Mouse (Mus musculus): ENCODE data around the gene Pcbp3. TPM values are rescaled to one million over a fixed set of nuclear protein-coding genes. Genes with fewer than 3 reads are reported as not detected.
"Not testable (repeated sequence)": the region's sequence is repeated elsewhere in the genome, so short reads cannot be mapped to it uniquely, and the experiment has no call there.

Pcbp3 gene
- polyA plus RNA-seq (2015; fragmentation: Nextera tagmentation; extraction: Ambion mirVana) = 10.3 and 10.5 TPM in 2 replicates

DNA sequence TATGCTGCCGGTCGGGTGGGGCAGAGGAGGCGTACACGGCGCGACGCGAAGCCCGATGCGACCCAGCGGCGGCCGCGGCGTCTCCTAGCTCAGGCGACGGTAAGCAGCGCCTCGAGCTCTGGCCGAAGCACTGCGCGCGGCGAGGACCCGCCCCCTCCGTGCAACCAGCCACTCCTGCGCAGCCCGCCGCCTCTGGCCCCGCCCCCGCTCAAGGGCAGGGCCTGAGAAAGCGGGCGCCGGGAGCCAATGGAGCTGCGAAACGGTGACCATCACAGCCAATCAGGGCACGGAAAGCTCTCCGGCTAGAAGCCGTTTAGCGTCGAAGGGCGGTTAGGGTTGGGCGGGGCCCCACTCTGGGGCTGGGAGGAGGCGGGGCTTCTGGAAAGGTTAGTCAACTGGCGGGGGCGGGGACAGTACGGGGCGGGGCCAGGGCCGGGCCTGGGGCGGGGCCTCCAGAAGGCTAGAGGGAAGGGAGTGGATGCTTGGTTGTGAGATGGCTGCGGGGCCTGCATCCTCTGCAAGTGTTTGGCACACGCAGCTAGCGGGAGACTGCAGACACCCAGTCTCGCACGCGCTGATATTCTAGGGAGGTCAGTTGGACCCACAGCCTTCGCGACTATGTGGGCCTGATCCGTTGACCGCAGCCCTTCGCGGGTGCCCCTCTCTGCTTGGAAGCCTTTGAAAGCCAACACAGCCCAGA lies at the start of gene Pcbp3:
Pcbp3 (minus strand) TSS at position 98 of the 700 bp plus-strand sequence.
- peak; percentile 95 for DNase-seq (ENCODE audit: low spot score)

DNA sequence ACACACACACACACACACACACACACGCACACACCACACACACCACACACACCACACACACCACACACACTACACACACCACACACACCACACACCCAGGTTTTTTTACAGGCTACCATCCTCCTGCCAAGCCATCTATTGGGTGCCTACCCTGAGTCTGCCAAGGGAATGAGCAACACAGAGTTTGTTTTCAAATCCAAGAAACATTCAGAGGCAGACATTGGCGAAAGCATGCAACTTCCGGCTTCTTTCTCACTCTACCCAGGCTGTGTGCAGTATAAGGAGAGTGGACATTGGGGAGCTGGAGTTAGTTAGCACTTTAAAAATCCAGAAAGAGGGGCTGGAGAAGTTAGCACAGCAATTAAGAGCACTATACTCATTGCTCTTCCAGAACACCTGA lies 47.0 kb upstream of the Pcbp3 start:
- no peak for DNase-seq (ENCODE audit: low spot score)

DNA sequence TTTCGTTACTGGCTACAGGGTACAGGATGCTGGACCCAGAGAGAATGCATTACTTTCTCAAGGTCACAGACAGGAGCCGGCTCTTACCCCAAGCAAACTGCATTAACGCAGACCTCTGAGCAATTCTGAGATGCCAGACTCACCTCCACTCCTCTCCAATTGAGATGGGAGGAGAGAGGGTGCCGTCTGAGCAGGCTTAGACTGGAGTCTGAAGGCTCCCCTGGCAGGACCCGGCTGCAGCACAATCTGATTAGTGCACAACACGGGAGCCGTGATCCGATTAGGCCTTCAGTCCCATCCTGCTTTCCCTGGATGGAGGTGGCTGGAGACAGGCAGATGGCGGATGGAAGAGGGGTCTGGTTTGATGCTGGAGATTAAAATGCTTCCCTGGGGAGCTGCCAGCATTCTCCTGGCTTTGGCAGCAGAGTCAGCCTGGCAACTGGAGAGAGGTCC lies 46.4 kb upstream of the Pcbp3 start:
- no peak for DNase-seq (ENCODE audit: low spot score)

DNA sequence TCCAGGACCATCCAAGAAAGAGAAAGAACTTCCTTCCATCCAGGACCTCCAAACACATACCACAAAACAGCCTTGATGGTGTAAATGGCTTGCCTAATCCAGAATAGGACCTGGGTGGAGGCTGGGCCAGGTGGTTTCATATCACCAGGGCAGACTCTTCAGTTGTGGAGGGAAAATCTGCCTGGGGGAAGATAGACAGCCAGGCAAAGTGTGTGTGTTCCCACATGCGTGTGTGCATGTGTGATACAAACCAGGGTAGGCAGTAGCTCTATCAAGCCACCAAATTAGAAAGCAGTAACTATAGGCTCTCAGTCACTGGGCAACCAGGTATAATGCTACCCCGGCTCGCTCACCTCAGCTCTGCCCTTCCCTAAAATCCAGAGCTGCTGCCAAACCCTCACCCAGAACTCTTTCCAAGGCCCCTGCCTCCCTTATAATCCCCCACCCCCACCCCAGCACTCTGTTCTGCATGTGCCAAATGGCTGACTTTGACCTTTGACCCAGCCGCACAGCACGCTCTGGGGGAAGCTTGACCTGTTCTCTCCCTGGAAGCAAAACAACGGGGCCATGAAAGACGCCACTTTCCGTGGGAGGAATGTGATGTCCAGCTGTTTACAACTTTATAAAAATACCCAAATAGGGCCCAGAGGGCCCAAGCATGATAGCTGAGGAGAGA lies 45.9 kb upstream of the Pcbp3 start:
- no peak for DNase-seq (ENCODE audit: low spot score)

DNA sequence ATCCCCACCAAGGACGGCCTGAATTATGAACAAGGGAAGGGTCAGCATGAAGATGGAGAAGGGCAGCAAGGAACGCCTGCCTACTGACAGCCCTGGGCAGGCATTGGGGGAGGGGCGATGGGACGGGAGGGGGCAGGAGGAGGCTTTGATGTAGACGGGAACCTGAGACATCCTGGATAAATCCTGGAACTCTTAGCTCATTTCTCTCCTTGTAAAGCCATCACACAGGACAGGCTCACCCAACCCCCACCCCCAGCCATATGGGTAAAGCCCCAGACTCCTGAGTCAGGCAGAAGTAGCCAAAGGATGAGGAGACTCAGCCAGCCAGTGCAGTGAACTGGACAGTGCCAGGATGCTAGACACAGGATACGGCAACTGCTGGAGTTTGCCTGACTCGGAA lies 43.2 kb upstream of the Pcbp3 start:
- DNase-seq (ENCODE audit: low spot score) = no peak

DNA sequence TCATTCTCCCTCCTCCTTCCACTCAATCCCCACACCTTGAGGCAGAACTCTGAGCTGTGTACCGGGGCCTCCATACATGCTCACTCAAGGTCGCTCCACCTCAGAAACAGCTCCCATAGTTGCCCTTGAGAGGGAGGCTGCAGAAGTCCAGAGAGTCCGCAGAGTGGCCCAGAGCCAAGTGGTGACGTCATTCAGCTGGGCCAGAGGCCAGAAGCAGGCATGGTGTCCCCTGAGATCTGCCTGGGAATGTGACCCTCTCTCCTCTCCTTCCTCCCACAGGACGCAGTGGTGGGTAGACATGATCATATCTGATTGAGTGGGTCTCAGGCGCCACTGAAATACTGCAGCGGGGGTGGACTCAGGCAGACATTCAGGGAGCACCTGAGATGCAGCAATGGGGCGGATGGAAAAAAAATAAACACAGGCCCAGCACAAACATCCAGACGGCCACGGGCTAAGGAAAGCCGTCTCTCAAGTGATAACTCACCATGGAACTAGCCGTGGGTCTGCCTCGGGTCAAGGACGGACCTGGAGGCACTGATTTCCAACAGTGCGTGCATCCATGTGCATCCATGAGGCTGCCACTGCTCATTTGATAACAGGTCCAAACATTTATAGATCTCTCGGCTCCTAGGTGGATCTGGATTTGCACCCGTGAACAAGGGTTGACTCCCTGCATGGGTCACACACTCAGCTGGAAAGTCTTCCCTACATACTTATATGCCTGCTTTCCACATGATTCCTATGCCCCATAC lies 36.2 kb upstream of the Pcbp3 start:
- no peak for DNase-seq (ENCODE audit: low spot score)

DNA sequence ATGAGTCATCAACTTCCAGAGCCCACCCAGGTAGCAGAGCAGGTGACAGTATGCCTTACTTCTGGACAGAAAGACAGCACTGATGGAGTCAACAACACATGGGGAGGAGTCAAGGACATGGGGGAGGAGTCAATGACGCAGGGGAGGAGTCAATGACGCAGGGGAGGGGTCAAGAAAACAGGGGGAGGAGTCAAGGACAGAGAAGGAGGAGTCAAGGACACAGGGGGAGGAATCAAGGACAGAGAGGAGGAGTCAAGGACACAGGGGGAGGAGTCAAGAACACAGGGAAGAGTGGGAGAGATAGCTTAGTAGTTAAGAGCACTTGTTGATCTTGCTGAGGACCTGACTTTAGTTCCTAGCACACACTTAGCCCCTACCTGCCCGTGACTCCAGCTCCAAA lies 30.8 kb upstream of the Pcbp3 start:
- no peak for DNase-seq (ENCODE audit: low spot score)

DNA sequence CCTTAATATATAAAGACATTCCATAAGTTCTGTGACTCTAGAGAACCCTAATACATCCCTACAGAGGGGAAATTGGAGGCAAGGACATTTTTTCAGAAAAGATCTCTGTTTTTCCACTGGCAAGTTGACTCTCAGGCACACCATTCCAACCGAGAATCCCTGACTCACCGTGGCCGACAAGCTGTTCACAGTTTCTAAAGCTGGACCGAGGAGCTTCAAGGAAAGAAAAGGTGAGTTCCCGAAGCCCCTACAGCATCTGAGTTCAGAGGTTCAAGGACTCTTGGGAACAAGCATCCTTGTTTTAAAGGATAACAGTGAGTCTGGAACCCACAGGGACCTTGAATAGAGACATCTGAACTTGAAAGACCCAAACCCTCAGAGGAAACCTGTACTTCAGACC lies 26.9 kb upstream of the Pcbp3 start:
- no peak for DNase-seq (ENCODE audit: low spot score)

DNA sequence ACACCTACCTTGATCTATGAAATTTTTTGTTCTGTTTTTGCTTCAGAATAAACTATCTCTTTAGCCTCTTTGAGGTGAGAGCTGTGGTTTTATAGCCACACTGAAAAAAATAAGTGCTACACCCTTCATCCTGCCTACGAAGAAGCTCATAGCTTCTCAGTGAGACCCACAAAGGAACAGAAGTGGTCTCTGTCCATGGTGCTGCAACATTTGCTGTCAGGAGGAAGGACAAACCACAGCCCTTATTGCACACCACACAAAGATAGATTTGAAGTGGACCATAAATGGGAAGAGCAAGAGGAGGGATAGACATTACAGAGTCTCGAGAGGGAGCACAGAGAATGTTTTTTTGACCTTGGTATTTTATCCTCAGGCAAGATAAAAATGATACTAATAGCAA lies 16.4 kb upstream of the Pcbp3 start:
- peak; percentile 45 for DNase-seq (ENCODE audit: low spot score)

DNA sequence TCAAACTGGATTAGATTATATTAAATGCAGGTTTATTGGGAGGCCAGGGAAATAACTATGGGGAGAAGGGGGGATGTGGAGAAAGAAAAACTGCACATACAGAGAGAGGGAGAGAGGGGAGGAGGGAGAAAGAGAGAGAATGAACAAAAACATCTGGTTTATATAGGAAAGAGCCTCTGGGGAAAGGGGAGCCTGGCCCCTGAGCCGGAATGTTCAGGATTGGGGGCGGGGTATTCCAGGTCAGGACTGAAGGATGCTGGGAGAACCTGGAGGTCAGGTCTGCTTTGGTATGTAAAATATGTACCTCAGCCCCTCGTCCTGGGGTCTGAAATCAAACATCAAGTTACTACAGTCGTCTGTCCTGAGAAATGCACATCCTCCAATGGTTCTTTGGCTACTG lies 15.0 kb upstream of the Pcbp3 start:
- no peak for DNase-seq (ENCODE audit: low spot score)

DNA sequence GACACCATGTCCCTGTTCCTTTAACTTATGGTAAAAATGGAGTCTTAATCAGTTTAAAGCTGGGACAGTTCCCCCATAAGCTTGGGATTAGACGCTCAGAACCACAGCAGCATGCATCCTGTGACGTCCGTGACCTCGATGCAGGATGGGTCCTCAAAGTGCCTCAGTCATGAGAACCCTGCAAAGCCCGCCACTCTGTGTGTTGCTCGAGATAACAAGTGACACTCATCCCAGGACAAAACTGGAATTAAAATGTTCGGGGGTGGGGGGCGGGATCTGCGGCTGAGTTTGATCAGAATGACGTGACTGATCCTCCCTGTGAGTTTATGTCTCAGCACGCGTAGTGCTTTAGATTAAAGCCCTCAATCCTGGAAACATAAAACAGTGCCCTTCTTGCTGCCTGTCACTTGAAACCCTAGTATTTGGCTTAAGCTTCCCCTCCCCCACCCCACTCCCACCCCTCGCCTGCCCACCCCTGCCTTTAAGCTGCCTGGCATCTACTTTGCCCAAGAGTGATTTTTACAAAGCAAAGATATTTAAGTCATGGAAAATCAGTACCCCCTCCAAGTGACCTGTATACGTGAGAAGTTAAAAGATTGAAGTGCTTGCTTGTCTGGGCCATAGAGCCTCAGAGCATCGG lies 12.2 kb upstream of the Pcbp3 start:
- DNase-seq (ENCODE audit: low spot score) = no peak

DNA sequence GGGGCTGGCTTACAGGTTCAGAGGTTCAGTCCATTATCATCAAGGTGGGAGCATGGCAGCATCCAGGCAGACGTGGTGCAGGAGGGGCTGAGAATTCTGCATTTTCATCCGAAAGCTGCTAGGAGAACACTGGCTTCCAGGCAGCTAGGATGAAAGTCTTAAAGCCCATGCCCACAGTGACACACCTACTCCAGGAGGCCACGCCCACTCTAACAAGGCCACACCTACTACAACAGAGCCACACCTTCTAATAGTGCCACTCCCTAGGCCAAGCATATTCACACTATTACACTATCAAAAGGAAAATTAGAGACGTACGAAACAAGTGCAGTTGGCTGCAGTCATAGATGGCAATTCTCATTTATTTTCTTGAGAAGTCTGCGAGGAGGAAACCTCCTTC lies 10.6 kb upstream of the Pcbp3 start:
- DNase-seq (ENCODE audit: low spot score) = not testable (repeated sequence)

DNA sequence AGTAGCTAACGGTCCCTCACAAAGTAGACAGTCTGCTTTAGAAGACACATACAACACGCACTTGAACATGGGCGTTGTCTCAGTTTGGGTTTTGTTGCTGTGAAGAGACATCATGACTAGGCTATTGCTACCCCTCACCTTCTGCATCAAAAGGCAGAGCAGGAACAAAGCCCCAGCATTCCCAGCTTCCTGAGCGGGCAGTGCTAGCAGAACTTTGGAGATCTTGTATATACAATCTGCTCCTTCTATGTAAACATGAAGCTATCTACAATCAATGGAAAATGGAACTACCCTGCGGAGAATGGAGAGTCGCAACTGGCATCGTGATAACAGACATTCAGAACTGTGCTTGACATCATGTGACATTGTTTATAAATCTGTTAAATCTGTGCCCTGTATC lies 9.3 kb upstream of the Pcbp3 start:
- DNase-seq (ENCODE audit: low spot score) = no peak

DNA sequence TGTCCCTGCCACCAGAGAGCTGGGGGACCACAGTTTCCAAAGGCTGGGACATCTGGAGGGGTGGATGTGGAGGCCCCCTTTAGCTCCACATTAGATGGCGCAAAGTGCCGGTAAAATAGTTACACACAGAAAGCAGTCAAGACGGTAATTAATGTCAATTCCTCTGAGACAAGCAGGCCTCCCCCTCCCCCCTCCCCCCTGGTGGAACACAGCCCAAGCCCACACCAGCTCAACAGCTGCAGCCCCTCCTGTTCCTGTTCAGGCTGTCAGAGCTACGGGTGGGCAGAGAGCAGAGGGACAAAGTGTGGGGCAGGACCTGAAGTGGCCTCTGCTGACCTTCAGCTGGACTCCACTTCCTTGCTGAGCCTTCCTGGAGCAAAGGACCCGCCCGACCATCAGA lies 2.7 kb upstream of the Pcbp3 start:
- DNase-seq (ENCODE audit: low spot score) = no peak

DNA sequence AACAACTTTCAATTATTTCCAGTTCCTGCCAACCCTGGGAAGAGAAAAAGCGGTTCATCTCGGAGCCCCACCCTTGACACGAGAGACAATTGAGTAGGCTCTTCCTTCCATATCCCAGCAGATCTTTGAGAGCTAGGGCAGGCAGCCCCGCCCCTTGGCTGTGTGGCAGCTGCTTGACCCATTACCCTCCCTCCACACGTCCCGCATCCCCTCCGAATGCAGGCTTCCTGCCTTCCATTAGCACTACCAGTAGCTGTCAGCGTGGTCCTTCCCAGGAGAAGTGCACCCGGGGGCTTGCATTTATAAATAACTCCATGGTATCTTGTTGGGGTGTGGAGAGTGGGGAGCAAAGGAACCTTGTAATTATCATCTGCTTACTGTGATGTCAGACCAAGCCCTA lies 2.3 kb upstream of the Pcbp3 start:
- no peak for DNase-seq (ENCODE audit: low spot score)

DNA sequence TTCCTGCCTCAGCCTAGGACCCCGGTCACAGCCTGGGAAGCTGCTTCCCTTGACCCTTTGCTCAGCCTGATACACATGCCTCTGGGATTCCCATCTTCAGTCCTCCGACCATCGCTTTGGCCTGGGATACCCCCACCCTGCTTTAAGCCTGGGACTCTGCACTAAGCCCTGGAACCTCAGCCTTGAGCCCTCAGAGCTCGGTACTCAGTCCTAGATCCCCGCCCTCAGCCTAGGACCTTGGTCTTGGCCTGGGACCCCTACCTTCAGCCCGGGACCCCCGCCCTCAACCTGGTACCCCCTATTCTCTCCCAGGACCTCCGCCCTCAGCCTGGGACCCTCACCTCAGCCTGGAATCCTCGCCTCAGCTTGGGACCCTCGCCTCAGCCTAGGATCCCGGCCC lies 531 bp downstream of the Pcbp3 start:
- no peak for DNase-seq (ENCODE audit: low spot score)

DNA sequence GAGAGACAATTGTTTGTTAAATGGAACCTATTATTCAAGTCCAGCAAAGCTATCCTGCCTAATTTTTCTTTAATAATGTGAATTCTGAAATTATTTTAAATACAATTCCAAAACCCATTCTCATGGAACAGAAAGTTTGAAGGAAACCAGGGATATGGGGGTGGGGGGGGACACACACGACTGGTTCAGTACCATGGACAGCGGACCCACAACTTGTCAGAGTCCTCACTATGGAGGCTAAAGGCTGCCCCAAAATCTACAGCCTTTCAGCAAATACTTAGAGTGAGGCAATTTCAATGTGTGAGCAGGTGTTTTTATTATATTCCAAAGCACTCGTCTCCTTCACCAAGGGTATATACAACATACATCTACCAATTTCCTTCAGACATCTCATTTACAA lies 3.5 kb downstream of the Pcbp3 start:
- DNase-seq (ENCODE audit: low spot score) = peak; percentile 40

DNA sequence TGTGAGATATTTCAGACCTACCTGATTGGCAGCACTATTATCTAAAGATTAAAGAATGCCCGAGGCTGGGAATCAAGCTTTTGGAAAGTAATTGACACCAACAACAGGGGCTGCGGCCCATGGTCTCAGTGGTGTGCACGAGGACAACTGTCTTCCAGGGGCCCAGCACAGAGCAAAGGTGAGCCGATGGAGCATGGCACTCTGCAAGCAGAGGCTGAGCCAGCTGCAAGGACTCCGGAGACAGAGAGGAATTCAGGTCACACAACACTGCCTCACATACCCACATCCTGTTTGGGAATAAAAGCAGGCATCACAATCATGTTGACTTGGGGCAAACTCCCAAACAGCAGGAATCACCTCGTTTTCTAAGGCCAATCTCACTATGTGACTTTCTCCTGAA lies 5.5 kb downstream of the Pcbp3 start:
- no peak for DNase-seq (ENCODE audit: low spot score)

DNA sequence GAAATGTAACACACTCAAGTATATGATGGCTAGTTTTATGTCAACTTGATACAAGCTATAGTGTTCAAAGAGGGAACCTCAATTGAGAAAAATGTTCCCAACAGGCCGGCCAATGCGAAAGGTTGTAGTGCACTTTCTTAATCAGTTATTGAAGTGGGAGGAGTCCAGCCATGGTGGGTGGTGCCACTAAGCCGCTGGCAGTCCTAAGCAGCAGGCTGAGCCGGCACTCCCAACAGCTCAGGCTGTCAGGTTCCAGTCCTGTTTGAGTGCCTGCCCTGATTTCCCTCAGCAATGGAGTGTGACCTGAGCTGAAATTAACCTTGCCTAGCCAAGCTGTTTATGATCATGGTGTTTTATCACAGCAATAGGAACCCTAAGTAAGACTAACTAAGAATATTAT lies 20.6 kb downstream of the Pcbp3 start:
- DNase-seq (ENCODE audit: low spot score) = no peak

DNA sequence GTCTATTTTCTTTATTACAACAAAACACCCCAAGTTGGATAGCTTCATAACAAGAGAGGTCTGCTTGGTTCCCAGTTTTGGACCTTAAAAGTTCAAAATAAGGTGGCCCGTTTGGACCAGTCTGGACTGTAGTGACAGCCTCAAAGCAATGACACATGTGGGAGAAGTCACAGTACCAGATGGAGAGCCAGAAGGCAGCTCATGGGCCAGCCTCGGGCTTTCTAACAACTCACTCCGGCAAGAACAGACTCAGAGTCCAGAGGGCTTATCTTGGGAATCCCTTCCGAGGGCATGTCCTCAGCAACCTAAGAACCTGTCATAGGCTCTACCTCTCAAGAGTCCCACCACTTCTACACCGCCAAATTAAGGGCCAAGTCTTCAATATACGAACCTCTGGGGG lies 24.9 kb downstream of the Pcbp3 start:
- no peak for DNase-seq (ENCODE audit: low spot score)

DNA sequence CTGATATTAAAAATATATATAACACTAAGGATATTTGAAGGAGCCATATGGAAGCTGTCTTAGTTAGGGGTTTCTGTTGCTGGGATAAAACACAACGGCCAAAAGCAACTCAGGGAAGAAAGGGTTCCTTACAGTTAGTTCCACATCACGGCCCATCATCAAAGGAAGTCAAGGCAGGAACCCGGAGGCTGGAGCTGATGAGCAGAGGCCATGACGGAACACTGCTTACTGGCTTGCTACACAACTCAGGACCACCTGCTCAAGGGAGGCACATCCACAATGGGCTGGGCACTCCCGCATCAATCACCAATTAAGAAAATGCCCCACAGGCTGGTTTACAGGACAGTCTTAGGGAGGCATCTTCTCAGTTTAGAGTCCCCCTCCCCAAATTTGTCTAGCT lies 26.9 kb downstream of the Pcbp3 start:
- DNase-seq (ENCODE audit: low spot score) = no peak

DNA sequence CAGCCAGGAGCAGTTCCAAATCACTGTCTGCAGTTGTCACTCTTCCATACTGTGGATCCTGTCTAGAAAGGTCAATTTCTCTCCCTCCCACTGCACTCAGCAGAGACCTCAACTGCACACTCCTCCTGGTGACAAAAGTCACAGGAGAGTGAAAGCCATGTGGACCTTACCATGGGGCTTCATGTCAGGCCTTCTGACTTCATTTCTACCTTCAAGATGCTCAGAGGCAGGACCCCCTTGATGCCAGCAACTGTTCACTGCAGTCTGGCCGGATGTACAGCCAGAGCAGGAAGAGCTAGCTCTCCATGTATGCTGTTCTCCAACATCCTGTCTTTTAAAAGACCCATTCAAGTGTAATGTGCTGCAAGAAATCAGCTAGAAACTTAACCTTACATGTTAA lies 29.9 kb downstream of the Pcbp3 start:
- no peak for DNase-seq (ENCODE audit: low spot score)

Measured in thymus, postnatal 0 days (tissue).